Mouse (Mus musculus): ENCODE results near the gene Rab20. TPM values are rescaled to one million over a fixed set of nuclear protein-coding genes. Genes with fewer than 3 reads are reported as not detected.

Gene Rab20
- total RNA-seq (2014; fragmentation: Nextera tagmentation) = not detected in 2 replicates
- total RNA-seq (2017) = not detected in 2 replicates
- polyA plus RNA-seq (2012) = not detected in 2 replicates

DNA sequence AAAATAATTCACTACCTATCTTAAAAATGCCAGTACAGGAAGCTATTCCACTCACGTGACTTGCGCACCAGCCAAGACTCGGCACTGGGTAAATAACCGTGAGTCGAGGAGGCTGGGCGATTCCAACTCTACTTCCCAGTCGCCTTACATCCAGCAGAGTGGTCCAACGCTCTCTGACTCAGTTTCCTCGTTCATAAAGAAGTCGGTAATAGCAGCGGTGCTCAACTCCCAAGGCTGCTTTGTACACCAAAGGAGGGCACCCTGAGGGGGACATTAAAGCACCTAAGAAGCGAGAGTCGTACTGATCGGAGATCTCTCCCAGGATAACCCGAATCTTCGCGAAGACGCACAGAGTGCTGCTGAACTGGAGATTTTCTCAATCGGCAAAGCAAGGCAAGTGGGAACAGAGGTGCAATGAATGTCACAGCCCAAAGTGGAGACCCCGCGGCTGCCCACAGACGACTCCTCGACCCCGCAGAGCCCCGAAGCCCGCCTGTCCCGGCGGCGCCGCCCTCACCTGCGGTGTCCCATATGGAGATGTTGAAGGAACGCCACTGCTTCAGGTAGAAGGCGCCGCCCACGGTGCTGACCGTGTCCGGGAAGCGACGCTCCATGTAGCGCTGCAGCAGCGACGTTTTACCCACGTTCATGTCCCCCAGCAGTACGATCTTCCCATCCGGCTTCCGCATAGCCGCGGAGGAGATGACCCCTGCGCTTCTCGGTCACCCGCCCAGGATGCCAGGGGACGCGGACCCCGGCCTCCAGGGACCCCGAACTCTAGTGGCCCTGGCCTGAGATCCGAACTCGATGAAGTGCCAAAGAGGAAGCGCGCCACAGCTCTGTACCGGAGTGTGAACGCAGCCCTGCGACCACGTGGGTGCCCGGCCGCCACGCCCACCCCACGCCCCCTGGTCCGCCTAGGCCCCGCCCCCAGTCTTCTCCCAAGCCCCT lies at the start of gene Rab20:
Gene Rab20 (minus strand): TSS at position 900 of the 951 bp plus-strand sequence.
- no peaks in the 10 kb centered on the region for H3K4me1 ChIP-seq (ENCODE audit: insufficient read depth, low read depth, low read length)
- ATAC-seq (ENCODE audit: extremely low read depth, insufficient number of reproducible peaks, low FRiP score, poor library complexity, severe bottlenecking) (no peak), DNase-seq (ENCODE audit: low spot score) (no peak)
- peaks cover 63% of the 10 kb centered on the region for H3K27me3 ChIP-seq (ENCODE audit: insufficient read depth, low read length)
- no peaks in the 10 kb centered on the region for H3K36me3 ChIP-seq (replicated peaks)
- TF ChIP-seq POLR2AphosphoS5 (IDR thresholded peaks at IDR 0.05; ENCODE audit: insufficient replicate concordance, low read depth, low read length) (no peak), CTCF (IDR thresholded peaks at IDR 0.05; ENCODE audit: low read depth, low read length) (no peak), TAL1 (conservative IDR thresholded peaks at IDR 0.05; ENCODE audit: low read depth, low read length) (no peak), GATA1 (IDR thresholded peaks at IDR 0.05; ENCODE audit: borderline replicate concordance, low read length) (no peak), GATA2 (IDR thresholded peaks at IDR 0.05; ENCODE audit: borderline replicate concordance, low read depth, low read length) (no peak)
- H3K4me3 ChIP-seq (ENCODE audit: low read depth, low read length) = no peak within 1 kb of the TSS
- no peaks in the 10 kb centered on the region for H3K9me3 ChIP-seq (replicated peaks)

DNA sequence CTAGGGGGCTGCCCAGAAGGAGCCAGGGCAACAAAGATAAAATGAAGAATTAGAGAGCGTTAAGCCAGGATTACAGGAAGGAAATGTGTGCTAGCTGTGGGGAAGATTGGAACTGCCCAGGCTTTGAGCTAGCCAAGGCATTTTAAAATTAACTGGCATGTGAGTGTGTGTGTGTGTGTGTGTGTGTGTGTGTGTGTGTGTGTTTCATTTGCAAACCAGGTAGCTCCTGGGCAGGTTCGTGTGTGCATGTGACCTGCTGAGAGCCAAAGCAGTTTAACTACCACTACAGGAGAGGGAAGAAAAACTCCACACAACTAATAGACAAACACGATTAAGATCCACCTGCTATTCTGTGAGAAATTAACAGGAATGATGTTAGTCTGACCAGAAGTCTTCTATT lies 44.8 kb upstream of the Rab20 start:
- Histone ChIP-seq H3K9me3 (replicated peaks) (no peaks in the 10 kb centered on the region), H3K27me3 (ENCODE audit: insufficient read depth, low read length) (no peaks in the 10 kb centered on the region), H3K4me3 (ENCODE audit: low read depth, low read length) (no peak overlapping the region), H3K36me3 (replicated peaks) (peaks cover 92% of the 10 kb centered on the region), H3K4me1 (ENCODE audit: insufficient read depth, low read depth, low read length) (peaks cover 8% of the 10 kb centered on the region; the same call in 1 of the 2 replicates)
- DNase-seq (ENCODE audit: low spot score) (no peak), ATAC-seq (ENCODE audit: extremely low read depth, insufficient number of reproducible peaks, low FRiP score, poor library complexity, severe bottlenecking) (no peak)
- no peak for TF ChIP-seq TAL1 (conservative IDR thresholded peaks at IDR 0.05; ENCODE audit: low read depth, low read length)
- no peak for TF ChIP-seq POLR2AphosphoS5 (IDR thresholded peaks at IDR 0.05; ENCODE audit: insufficient replicate concordance, low read depth, low read length)
- no peak for TF ChIP-seq GATA1 (IDR thresholded peaks at IDR 0.05; ENCODE audit: borderline replicate concordance, low read length)
- no peak for TF ChIP-seq CTCF (IDR thresholded peaks at IDR 0.05; ENCODE audit: low read depth, low read length)
- TF ChIP-seq GATA2 (IDR thresholded peaks at IDR 0.05; ENCODE audit: borderline replicate concordance, low read depth, low read length) = no peak

DNA sequence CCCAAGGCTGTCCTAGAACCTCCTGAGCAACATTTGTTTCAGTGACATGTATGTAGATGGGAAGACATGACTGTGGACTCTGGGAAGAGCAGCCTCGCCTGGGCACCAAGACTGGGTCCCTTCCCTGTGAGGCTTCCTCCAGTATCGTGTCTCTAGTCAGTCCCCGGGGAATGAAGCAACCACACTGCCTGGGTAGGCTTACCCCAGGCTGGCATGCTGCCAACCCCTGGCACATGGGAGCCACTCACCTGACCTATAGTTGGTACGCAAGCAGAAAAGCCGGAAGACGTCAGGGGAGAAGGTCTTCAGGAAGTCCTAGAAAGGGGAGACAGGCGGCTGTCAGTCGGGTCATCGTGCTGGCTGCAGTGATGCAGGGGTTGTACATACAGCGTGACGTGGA lies 40.2 kb upstream of the Rab20 start:
- ATAC-seq (ENCODE audit: extremely low read depth, insufficient number of reproducible peaks, low FRiP score, poor library complexity, severe bottlenecking) = no peak

DNA sequence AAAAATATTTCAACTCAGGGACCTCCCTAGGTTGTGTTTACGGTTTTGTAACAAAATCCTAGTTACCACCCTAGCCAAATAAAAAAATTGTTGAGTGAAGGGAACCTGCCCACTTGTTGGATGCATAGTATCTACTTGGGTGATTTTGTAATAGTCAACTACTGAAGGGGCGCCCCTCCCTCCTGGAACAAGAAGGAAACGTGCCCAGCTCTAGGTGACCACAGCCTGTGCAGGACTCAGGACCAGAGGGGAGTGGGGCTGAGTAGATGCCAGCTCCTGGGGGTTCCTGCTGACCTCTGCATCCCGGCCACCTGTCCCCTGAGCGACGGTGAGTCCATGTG lies 39.5 kb upstream of the Rab20 start:
- no peak overlapping the region for H3K4me3 ChIP-seq (ENCODE audit: low read depth, low read length)
- H3K27me3 ChIP-seq (ENCODE audit: insufficient read depth, low read length) = no peaks in the 10 kb centered on the region
- no peaks in the 10 kb centered on the region for H3K9me3 ChIP-seq (replicated peaks)
- H3K36me3 ChIP-seq (replicated peaks) = peaks cover 98% of the 10 kb centered on the region
- ATAC-seq (ENCODE audit: extremely low read depth, insufficient number of reproducible peaks, low FRiP score, poor library complexity, severe bottlenecking) (no peak), DNase-seq (ENCODE audit: low spot score) (no peak)
- no peak for TF ChIP-seq GATA2 (IDR thresholded peaks at IDR 0.05; ENCODE audit: borderline replicate concordance, low read depth, low read length)
- no peak for TF ChIP-seq TAL1 (conservative IDR thresholded peaks at IDR 0.05; ENCODE audit: low read depth, low read length)
- TF ChIP-seq POLR2AphosphoS5 (IDR thresholded peaks at IDR 0.05; ENCODE audit: insufficient replicate concordance, low read depth, low read length) = no peak
- no peak for TF ChIP-seq CTCF (IDR thresholded peaks at IDR 0.05; ENCODE audit: low read depth, low read length)
- no peak for TF ChIP-seq GATA1 (IDR thresholded peaks at IDR 0.05; ENCODE audit: borderline replicate concordance, low read length)
- peaks cover 32% of the 10 kb centered on the region for H3K4me1 ChIP-seq (ENCODE audit: insufficient read depth, low read depth, low read length)

More for the DNA sequence above, 40.2 kb upstream of the Rab20 start:
- Histone ChIP-seq H3K27me3 (ENCODE audit: insufficient read depth, low read length) (no peaks in the 10 kb centered on the region), H3K9me3 (replicated peaks) (no peaks in the 10 kb centered on the region), H3K4me1 (ENCODE audit: insufficient read depth, low read depth, low read length) (peaks cover 26% of the 10 kb centered on the region), H3K36me3 (replicated peaks) (peaks cover 100% of the 10 kb centered on the region), H3K4me3 (ENCODE audit: low read depth, low read length) (no peak overlapping the region)
- no peak for DNase-seq (ENCODE audit: low spot score)
- TF ChIP-seq POLR2AphosphoS5 (IDR thresholded peaks at IDR 0.05; ENCODE audit: insufficient replicate concordance, low read depth, low read length) (no peak), GATA2 (IDR thresholded peaks at IDR 0.05; ENCODE audit: borderline replicate concordance, low read depth, low read length) (no peak), TAL1 (conservative IDR thresholded peaks at IDR 0.05; ENCODE audit: low read depth, low read length) (no peak), CTCF (IDR thresholded peaks at IDR 0.05; ENCODE audit: low read depth, low read length) (no peak), GATA1 (IDR thresholded peaks at IDR 0.05; ENCODE audit: borderline replicate concordance, low read length) (no peak)

DNA sequence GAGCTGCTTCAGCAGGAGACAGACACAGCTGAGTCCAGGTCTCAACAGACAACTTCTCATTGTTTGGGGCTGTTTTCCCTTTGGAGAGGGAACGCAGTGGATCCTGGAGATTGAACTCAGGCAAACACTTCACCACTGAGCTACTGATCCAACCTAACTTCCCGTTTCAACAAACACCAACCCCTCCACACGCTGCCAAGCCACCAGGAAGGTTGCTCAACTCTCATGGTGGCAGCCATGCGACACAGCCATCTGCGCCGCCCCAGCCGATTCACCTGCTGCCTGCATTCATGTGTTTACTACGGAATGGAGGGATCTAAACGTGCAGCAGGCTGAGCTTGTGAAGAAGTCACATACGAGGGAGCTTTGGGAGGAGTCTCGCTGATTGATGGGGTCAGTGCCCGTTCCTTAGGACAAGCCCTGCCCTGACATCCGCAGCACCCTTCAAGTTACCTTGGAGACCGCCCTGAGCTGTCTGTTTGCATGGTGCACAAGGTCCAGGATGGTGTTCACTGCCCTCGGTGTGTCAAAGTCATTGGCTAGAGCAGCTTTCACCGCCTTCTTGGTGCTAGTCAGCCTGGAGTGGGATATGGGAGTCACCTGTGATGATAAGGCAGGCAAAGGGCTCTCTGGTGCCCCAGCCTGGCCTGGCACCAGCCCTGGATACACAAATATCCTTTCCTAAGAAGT lies 39.0 kb upstream of the Rab20 start:
- Histone ChIP-seq H3K4me3 (ENCODE audit: low read depth, low read length) (no peak overlapping the region), H3K9me3 (replicated peaks) (no peaks in the 10 kb centered on the region), H3K4me1 (ENCODE audit: insufficient read depth, low read depth, low read length) (peaks cover 37% of the 10 kb centered on the region), H3K36me3 (replicated peaks) (peaks cover 98% of the 10 kb centered on the region), H3K27me3 (ENCODE audit: insufficient read depth, low read length) (no peaks in the 10 kb centered on the region)
- TF ChIP-seq POLR2AphosphoS5 (IDR thresholded peaks at IDR 0.05; ENCODE audit: insufficient replicate concordance, low read depth, low read length) = no peak
- TF ChIP-seq GATA1 (IDR thresholded peaks at IDR 0.05; ENCODE audit: borderline replicate concordance, low read length) = no peak
- no peak for TF ChIP-seq CTCF (IDR thresholded peaks at IDR 0.05; ENCODE audit: low read depth, low read length)
- TF ChIP-seq GATA2 (IDR thresholded peaks at IDR 0.05; ENCODE audit: borderline replicate concordance, low read depth, low read length) = no peak
- TF ChIP-seq TAL1 (conservative IDR thresholded peaks at IDR 0.05; ENCODE audit: low read depth, low read length) = no peak
- no peak for DNase-seq (ENCODE audit: low spot score)
- no peak for ATAC-seq (ENCODE audit: extremely low read depth, insufficient number of reproducible peaks, low FRiP score, poor library complexity, severe bottlenecking)

DNA sequence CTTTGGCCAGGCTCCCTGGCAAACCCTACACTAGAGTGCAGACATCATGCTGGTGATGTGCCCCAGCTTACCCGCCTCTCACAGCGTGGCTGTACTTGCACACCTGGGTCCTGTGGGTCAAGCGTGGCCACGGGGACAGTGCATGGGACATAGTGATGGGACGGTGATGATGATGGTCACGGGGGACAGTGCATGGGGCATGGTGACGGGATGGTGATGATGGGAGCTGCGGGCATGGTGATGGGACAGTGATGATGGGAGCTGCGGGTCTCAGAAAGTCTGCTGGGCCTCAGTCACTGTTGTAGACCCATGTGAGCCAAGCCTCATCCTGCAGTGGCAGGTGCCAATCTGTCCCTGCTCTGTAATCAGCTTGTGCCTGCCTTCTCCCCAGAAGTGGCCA lies 37.8 kb upstream of the Rab20 start:
- TF ChIP-seq CTCF (IDR thresholded peaks at IDR 0.05; ENCODE audit: low read depth, low read length) (no peak), POLR2AphosphoS5 (IDR thresholded peaks at IDR 0.05; ENCODE audit: insufficient replicate concordance, low read depth, low read length) (no peak), GATA1 (IDR thresholded peaks at IDR 0.05; ENCODE audit: borderline replicate concordance, low read length) (no peak), TAL1 (conservative IDR thresholded peaks at IDR 0.05; ENCODE audit: low read depth, low read length) (no peak), GATA2 (IDR thresholded peaks at IDR 0.05; ENCODE audit: borderline replicate concordance, low read depth, low read length) (no peak)
- Histone ChIP-seq H3K4me3 (ENCODE audit: low read depth, low read length) (no peak overlapping the region), H3K27me3 (ENCODE audit: insufficient read depth, low read length) (no peaks in the 10 kb centered on the region), H3K4me1 (ENCODE audit: insufficient read depth, low read depth, low read length) (peaks cover 50% of the 10 kb centered on the region), H3K36me3 (replicated peaks) (peaks cover 98% of the 10 kb centered on the region), H3K9me3 (replicated peaks) (no peaks in the 10 kb centered on the region)
- no peak for ATAC-seq (ENCODE audit: extremely low read depth, insufficient number of reproducible peaks, low FRiP score, poor library complexity, severe bottlenecking)
- DNase-seq (ENCODE audit: low spot score) = no peak
